Comparison of ENCODE assay signal across 23 mouse cellular contexts in genomic region chr13:92540997-92541396, GRCm38 (mm10). TPM values are rescaled to one million over a fixed set of nuclear protein-coding genes. Genes with fewer than 3 reads are reported as not detected.
DNase-seq lines count a peak whose midpoint lies in the region; ATAC-seq and TF ChIP-seq lines count a peak whose summit lies in the region.
"Had no signal": no experiment of that assay in that cellular context is flagged by ENCODE, and none has a peak within 500 bp of the region (broad histone marks: within the 10 kb centered on the region; RNA-seq: fewer than 3 reads in every experiment).

No protein-coding gene starts in this region.

- no peaks in the 10 kb centered on the region for H3K4me1 ChIP-seq in kidney, embryonic 16.5 days (ENCODE audit: insufficient read depth, low read length)
- no peaks in the 10 kb centered on the region; a peak in 1 of 4 replicates for H3K4me1 ChIP-seq in MEL (ENCODE audit: control insufficient read depth in 1 of 2, insufficient read depth in 2 of 2, low read length in 2 of 2)
- H3K4me1 ChIP-seq: embryonic facial prominence, embryonic 10.5 days; embryonic facial prominence, embryonic 12.5 days; forebrain, embryonic 13.5 days; forebrain, embryonic 15.5 days had no signal

- no peak overlapping the region for H3K4me2 ChIP-seq in kidney, embryonic 16.5 days (replicated peaks; ENCODE audit: low read depth, low read length)
- H3K4me2 ChIP-seq: embryonic facial prominence, embryonic 12.5 days; forebrain, embryonic 13.5 days; forebrain, embryonic 15.5 days had no signal

- 87% methylated on average over 6 of the region's 6 CpGs for WGBS in kidney, embryonic 16.5 days

- peak; percentile 49; the same call in 1 of the 2 replicates for ATAC-seq in kidney, embryonic 16.5 days (ENCODE audit: low FRiP score, low TSS enrichment)
- ATAC-seq: forebrain, embryonic 13.5 days; forebrain, embryonic 15.5 days; forebrain, postnatal 0 days had no signal

- no peaks in the 10 kb centered on the region for H3K27me3 ChIP-seq in kidney, embryonic 16.5 days (ENCODE audit: insufficient read depth, low read length)
- no peaks in the 10 kb centered on the region for H3K27me3 ChIP-seq in MEL (ENCODE audit: control insufficient read depth in 1 of 2, insufficient read depth in 2 of 2, low read length in 2 of 2)
- H3K27me3 ChIP-seq: embryonic facial prominence, embryonic 12.5 days; forebrain, embryonic 13.5 days; forebrain, embryonic 15.5 days had no signal

- no peaks in the 10 kb centered on the region for H3K9me3 ChIP-seq in kidney, embryonic 16.5 days (ENCODE audit: low read length)
- no peaks in the 10 kb centered on the region for H3K9me3 ChIP-seq in MEL (replicated peaks; ENCODE audit: insufficient read depth, low read length)
- H3K9me3 ChIP-seq: embryonic facial prominence, embryonic 10.5 days; embryonic facial prominence, embryonic 12.5 days; forebrain, embryonic 13.5 days; forebrain, embryonic 15.5 days had no signal

- no peaks in the 10 kb centered on the region for H3K79me2 ChIP-seq in MEL (ENCODE audit: control insufficient read depth, insufficient read depth, low read length, poor library complexity)

- no peak for TF ChIP-seq POLR2A in MEL (IDR thresholded peaks at IDR 0.05; ENCODE audit: control insufficient read depth in 1 of 2, insufficient read depth in 1 of 2, low read depth in 1 of 2, low read length in 2 of 2, poor library complexity in 1 of 2)

- TF ChIP-seq RAD21 in MEL (IDR thresholded peaks at IDR 0.05; ENCODE audit: low read depth, low read length): no peak

- DNase-seq in kidney, adult 11 months: no peak
- DNase-seq in MEL (ENCODE audit: low read depth, low spot score) (peak; percentile 64), MEL-GATA-1-ER (ENCODE audit: extremely low read depth, low read depth) (peak; percentile 42)
- DNase-seq in cerebellum, postnatal 36 days: no peak
- DNase-seq: adrenal gland, adult 2 months; adrenal gland, postnatal 10 days; adrenal gland, postnatal 25 days; cerebellum, adult 11 months; cerebellum, adult 18-20 months; cerebellum, adult 8-10 months; cerebellum, adult 9-11 months; cerebellum, postnatal 14 days; forebrain, postnatal 0 days had no signal

- peak in 1 of 2 experiments; percentile 54; a peak in 1 of 4 replicates for TF ChIP-seq EP300 in MEL (IDR thresholded peaks at IDR 0.05; ENCODE audit: low read depth in 1 of 2, low read length in 2 of 2)

- H3K9ac ChIP-seq in kidney, embryonic 16.5 days (replicated peaks; ENCODE audit: low read length): no peak overlapping the region
- H3K9ac ChIP-seq in MEL (ENCODE audit: control insufficient read depth, low read depth, low read length, poor library complexity, severe bottlenecking): no peak overlapping the region
- H3K9ac ChIP-seq: embryonic facial prominence, embryonic 12.5 days; forebrain, embryonic 13.5 days; forebrain, embryonic 15.5 days; forebrain, postnatal 0 days had no signal

- no peaks in the 10 kb centered on the region for H3K36me3 ChIP-seq in kidney, embryonic 16.5 days (ENCODE audit: insufficient read depth, low read length)
- H3K36me3 ChIP-seq in MEL (ENCODE audit: control insufficient read depth in 1 of 2, insufficient read depth in 2 of 2, low read length in 2 of 2): no peaks in the 10 kb centered on the region
- H3K36me3 ChIP-seq: embryonic facial prominence, embryonic 10.5 days; embryonic facial prominence, embryonic 12.5 days; forebrain, embryonic 15.5 days had no signal

- TF ChIP-seq CTCF in MEL (IDR thresholded peaks at IDR 0.05 in 2 of 3, conservative IDR thresholded peaks at IDR 0.05 in 1 of 3; ENCODE audit: control insufficient read depth in 1 of 3, insufficient read depth in 1 of 3, low read depth in 2 of 3, low read length in 3 of 3, poor library complexity in 1 of 3, severe bottlenecking in 1 of 3): no peak

- no peak overlapping the region for H3K27ac ChIP-seq in kidney, embryonic 16.5 days (ENCODE audit: low read length)
- H3K27ac ChIP-seq in MEL (ENCODE audit: control insufficient read depth, low read depth, low read length): no peak overlapping the region
- H3K27ac ChIP-seq: embryonic facial prominence, embryonic 10.5 days; embryonic facial prominence, embryonic 12.5 days; forebrain, embryonic 13.5 days; forebrain, embryonic 15.5 days had no signal

- no peak overlapping the region for H3K4me3 ChIP-seq in kidney, embryonic 16.5 days (ENCODE audit: low read length)
- H3K4me3 ChIP-seq in MEL (ENCODE audit: control insufficient read depth in 1 of 2, insufficient read depth in 1 of 2, low read depth in 2 of 2, low read length in 2 of 2): no peak overlapping the region
- H3K4me3 ChIP-seq: embryonic facial prominence, embryonic 10.5 days; embryonic facial prominence, embryonic 12.5 days; forebrain, embryonic 13.5 days; forebrain, embryonic 15.5 days had no signal

TF ChIP-seq in MEL, 35 proteins besides CTCF, POLR2A, EP300 and RAD21:
- TF ChIP-seq MYC (IDR thresholded peaks at IDR 0.05; ENCODE audit: low read depth, low read length) (no peak), GATA1 (IDR thresholded peaks at IDR 0.05; ENCODE audit: low read depth, low read length) (peak; percentile 64), GABPA (IDR thresholded peaks at IDR 0.05; ENCODE audit: low read depth, low read length) (no peak), ETS1 (IDR thresholded peaks at IDR 0.05; ENCODE audit: low read depth, low read length) (0 out of 2 replicates have a peak, but pooled peaks have one; percentile 16), USF2 (IDR thresholded peaks at IDR 0.05; ENCODE audit: borderline replicate concordance in 1 of 2, insufficient read depth in 1 of 2, low read depth in 1 of 2, low read length in 2 of 2) (no peak)

RNA-seq across cellular contexts. Expression of gene Zfyve16, which starts 10.3 kb away (rescaled TPM):
- polyA plus RNA-seq in kidney, embryonic 16.5 days (2015; fragmentation: Nextera tagmentation; extraction: Ambion mirVana): 12.1 and 13.6 TPM in 2 replicates
- 4.1 and 5.3 TPM in 2 replicates for total RNA-seq in MEL (2012; rRNA removed)
- 1 to 10 TPM in 1 of 2 experiments, not detected in 1; 4.5 TPM for polyA plus RNA-seq in MEL (2012; ENCODE audit: insufficient read depth in 1 of 2, insufficient read length in 2 of 2, low read depth in 1 of 2, low replicate concordance in 2 of 2, missing spikeins in 1 of 2)

RNA-seq across cellular contexts. Expression of gene Spz1, which starts 35.0 kb away (rescaled TPM):
- polyA plus RNA-seq in kidney, embryonic 16.5 days (2015; fragmentation: Nextera tagmentation; extraction: Ambion mirVana): not detected in 2 replicates
- not detected in 2 replicates for total RNA-seq in MEL (2012; rRNA removed)
- polyA plus RNA-seq in MEL (2012; ENCODE audit: insufficient read depth in 1 of 2, insufficient read length in 2 of 2, low read depth in 1 of 2, low replicate concordance in 2 of 2, missing spikeins in 1 of 2): not detected
- total RNA-seq: adrenal gland, adult 2 months; adrenal gland, postnatal 10 days; adrenal gland, postnatal 25 days; adrenal gland, postnatal 4 days; forebrain, postnatal 0 days had no signal
- polyA plus RNA-seq: adrenal gland, adult 2 months; brain, embryonic 14.5 days; cortical plate, adult 2 months; embryonic facial prominence, embryonic 10.5 days; embryonic facial prominence, embryonic 12.5 days; embryonic facial prominence, embryonic 14.5 days; forebrain, embryonic 11.5 days; forebrain, embryonic 13.5 days; forebrain, embryonic 15.5 days; forebrain, postnatal 0 days had no signal

RNA-seq across cellular contexts. Expression of gene Fam151b, which starts 57.2 kb away (rescaled TPM):
- 0.17 and 0.24 TPM in 2 replicates for polyA plus RNA-seq in kidney, embryonic 16.5 days (2015; fragmentation: Nextera tagmentation; extraction: Ambion mirVana)
- total RNA-seq in MEL (2012; rRNA removed): 0.12 and 0.13 TPM in 2 replicates
- 1 to 10 TPM in 1 of 2 experiments, not detected in 1; 1.4 TPM for polyA plus RNA-seq in MEL (2012; ENCODE audit: insufficient read depth in 1 of 2, insufficient read length in 2 of 2, low read depth in 1 of 2, low replicate concordance in 2 of 2, missing spikeins in 1 of 2)
- polyA plus RNA-seq: embryonic facial prominence, embryonic 12.5 days; forebrain, embryonic 11.5 days; forebrain, postnatal 0 days had no signal

Comparison
In these comparisons a context has a peak if more than half of its experiments do, and no peak if none do; other contexts are left out.
1. DNase-seq: peak in MEL (single experiment) and MEL-GATA-1-ER (single experiment); none in kidney, adult 11 months (single experiment) and cerebellum, postnatal 36 days (0 of 2).